Mouse (Mus musculus) heart, postnatal 10 days (tissue): ENCODE data around the gene Scgb1c1. TPM values are rescaled to one million over a fixed set of nuclear protein-coding genes. Genes with fewer than 3 reads are reported as not detected.
A peak's percentile ranks its signal among the peaks of the same experiment; 100 is the strongest.
"Not testable (repeated sequence)": the region's sequence is repeated elsewhere in the genome, so short reads cannot be mapped to it uniquely, and the experiment has no call there.

ENCODE experiments used
- DNase-seq, 2 experiments: peaks; one replicate each; pipeline ENCODE4 v3.0.0; 2021
- intact Hi-C: fragments of 180-260 bp; cut with DNase I; formaldehyde crosslinking; loops from one replicate; pipeline ENCODE4 v1.15.1; 2025
- total RNA-seq, 2 experiments: library from RNA; stranded (reverse); gene quantifications; 2 replicates each; pipeline ENCODE4 v1.2.3; 2021

Scgb1c1 gene
- total RNA-seq, 2 experiments from 2014 or later, result 19.6 to 23.6 TPM

DNA sequence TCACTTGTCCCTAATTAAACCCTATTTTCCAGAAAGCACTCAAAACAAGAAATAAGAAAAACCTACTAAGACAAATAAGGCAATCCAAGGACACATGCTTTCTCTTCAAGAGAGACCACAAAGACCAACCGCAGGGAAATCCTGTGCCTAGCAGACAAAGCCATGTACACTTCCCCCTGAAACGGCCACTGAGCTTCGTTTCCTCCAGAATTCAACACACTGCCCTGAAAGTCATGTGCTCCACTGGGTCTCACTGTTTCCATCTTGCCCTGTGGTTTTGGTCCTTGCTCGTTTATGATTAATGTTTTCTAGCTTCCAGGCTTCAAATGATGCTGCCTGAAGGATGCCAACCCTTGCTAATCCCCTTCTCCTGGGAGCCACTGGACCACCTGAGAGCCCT is 28.9 kb downstream of the Scgb1c1 start:
- intact Hi-C loops, result no loop called here
- no peak for DNase-seq

DNA sequence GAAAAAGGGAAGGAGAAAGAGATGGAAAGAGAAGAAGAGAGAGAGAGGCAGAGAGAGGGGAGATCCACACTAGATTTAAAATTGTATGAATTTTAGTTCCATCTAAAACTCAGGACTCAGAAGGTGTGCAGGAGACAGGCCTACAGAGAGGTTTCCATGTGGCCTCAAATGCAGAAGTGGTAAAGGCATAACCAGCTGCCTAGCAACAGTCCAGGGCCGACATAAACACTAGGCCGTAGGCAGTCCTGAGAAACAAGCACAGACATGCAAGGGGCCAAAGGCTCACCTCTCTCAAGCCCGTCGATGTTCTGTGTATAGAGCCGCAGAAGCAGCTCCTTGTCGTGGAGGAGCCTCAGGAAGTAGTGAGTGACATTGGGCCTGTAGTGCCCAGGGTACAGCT is 32.0 kb downstream of the Scgb1c1 start:
- intact Hi-C loops, result no loop called here
- no peak for DNase-seq

DNA sequence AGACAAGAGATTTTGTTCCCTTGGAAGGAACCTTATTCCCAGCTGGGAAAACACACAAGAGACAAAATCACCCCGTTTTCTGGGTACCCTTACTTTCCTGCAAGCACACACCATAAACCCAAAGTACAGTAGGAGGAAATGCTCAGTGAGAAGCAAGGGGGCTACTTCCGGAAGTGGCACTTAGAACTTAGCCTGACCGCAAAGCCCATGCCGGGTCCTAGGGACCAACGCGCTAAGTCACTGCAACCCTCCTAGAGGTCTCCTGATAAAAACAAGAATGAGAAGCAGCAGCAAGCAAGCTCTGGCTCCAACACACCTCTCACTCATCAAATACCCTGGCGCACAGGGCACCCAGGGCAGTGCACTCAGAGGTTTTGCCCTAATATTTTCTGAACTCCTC is 34.0 kb downstream of the Scgb1c1 start:
- DNase-seq, result no peak

DNA sequence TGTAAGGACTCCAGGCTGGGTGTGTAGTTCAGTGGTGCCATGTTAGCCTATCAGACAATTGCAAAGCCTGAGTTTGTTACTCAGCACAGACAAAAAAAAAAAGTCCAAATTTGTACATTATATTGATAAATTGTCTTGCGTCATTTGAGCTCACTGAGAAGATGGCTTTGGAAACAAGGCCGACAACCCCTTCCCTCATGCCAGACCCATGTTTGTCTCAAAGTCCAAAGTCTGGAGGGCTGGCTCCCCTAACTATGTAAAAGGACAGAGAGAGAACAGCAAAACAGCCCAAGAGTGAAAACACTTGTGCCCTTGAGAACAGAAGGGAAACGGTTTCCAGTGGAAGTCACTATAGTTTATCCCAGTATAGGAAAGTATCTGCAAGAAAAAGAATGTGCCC is 35.1 kb downstream of the Scgb1c1 start:
- intact Hi-C loops, result no loop called here
- no peak for DNase-seq

More for the DNA sequence above, 34.0 kb downstream of the Scgb1c1 start:
- intact Hi-C loops, result no loop called here

DNA sequence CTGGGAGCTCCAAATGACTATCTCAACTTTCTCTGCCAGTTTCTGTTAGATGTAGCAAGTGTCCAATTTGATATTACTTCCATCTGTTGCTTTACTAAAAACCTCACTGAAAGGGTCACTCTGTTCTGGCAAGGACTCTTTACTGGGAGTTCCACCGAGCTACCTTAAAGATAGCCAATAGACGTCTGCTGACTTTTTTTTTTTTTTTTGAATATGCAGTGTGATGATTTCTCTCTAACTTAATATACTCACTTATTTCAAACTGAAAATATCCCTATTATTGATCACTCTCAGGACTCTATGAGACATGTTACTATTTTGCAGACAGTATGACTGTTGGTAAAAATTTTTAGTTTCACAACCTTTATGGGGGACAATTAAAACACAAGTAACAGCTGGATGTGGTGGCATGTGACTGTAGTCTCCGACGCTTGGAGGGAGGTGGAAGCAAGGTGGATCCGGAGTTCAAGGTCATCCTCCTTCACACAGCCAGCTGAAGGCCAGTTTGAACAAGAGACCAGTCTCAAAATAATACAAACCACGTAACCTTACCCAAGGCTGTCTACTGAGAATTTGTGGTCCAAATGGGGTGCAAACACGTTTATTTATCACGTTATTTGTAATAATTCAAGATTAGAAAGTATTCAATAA is 35.6 kb downstream of the Scgb1c1 start:
- intact Hi-C loops, result loop anchor here (1.0 kb wide), 1 partner anchor 24 kb away; the partner anchor contains the start of gene Bet1l
- DNase-seq, result peak in 1 of 2 experiments; percentile 25

DNA sequence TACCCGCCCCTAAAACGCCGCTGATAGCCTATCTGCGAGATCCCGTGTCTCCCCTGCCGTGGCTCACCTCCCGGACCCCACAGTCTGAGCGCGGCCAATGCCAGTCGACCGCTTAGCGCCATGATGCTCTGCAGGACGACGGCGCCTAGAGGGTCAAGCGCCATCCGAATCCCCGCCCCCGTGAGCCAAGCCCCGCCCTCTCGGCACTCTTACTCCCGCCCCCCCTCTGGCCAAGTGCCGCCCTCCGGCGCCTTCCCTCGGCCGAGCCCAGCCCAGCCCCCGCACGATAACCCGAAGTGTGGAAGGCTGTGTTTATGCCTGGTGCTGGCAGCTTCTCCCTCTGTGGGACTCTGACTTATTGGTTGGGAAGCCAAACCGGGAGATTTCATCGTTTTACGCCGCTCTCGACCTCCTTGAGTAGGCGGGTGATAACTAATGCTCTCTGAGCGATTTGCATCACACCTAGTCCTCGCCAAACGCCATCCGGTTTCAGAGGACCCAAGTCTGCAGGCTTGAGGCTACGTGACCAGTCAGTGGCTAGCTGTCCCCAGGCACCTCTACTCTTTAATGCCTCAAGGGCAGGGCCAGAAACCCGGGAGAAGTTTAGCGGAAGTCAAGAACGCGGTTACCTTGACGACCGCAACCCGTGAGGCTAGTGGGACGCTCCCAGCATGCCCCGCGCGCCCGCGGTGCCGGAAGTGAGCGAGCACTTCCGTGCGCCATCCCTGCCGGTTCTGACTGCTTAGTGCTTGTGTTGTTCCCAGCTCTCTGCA is 36.5 kb downstream of the Scgb1c1 start, which contains the start of the genes Psmd13 and Sirt3:
Gene Psmd13, plus strand, starts transcription at position 273 of the 773 bp plus-strand sequence.
Gene Sirt3, minus strand, starts transcription at position 614 of the 773 bp plus-strand sequence.
- intact Hi-C loops, result loop anchor here (1.0 kb wide), 1 partner anchor 25 kb away; the partner anchor contains the start of gene Bet1l
- peak; percentile 96 for DNase-seq

DNA sequence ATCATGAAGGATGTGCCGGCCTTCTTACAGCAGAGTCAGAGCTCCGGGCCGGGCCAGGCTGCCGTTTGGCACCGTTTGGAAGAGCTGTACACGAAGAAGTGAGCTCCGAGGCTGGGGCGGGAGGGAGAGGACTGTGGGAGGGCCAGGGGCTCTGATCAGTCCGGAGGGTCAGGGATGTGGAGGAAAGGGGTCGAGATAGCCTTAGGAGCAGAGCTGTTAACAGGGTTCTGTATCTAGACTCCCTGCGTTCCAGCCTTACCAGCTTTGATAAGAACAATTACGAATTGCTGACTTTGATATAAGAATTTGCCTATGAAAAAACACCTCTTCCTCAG is 37.1 kb downstream of the Scgb1c1 start:
- no peak for DNase-seq
- intact Hi-C loops, result no loop called here

DNA sequence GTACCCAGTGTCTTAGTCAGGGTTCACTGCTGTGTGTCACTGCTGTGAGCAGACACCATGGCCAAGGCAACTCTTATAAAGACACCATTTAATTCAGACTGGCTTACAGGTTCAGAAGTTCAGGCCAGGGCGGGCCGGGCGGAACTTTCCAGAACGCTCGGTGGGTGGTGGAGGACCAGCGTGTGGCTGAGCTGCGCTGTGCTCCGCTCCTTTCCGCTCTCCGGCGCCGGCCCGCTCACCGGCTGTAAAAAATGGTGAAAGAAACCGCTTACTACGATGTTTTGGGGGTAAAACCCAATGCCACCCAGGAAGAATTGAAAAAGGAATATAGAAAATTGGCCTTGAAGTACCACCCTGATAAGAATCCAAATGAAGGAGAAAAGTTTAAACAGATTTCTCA is 45.3 kb downstream of the Scgb1c1 start:
- intact Hi-C loops, DNase-seq: not testable (repeated sequence)

DNA sequence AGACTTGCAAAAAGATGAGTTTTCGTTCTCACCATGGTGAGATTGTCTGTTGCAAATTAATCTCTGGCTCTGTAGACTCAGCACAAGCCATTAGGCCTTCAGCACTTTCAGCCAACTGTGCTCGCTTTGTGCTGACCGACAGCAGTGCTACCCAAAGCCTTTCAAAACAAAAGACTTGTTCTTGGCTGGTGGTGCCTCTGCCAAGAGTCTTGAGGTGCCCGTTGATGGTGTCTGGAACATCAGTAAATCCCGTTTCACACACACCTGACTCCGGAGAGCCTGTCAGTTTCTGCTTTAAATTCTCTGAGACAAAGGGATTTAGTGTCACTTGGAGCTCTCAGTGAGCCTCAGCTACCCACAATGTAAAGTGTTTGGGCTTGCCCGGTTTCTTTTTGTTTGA is 48.7 kb downstream of the Scgb1c1 start:
- no peak for DNase-seq
- intact Hi-C loops, result no loop called here

DNA sequence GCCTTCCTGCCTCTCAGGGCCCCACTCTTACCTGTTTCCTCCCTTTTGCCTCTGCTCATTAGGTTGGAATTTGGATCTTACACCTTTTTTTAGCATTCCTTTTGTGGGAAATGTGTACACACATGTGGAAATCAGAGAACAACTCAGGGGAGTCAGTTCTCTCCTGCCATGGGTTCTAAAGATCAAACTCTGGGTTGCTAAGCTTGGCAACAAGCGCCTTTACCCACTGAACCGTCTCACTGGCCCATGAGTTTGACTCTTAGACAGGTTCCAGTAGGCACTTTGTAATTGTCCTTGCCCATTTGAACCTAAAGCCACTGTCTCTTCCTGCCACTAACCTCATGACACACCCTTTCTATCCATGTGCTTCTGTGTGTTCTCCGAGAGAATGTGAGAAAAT is 49.3 kb downstream of the Scgb1c1 start:
- intact Hi-C loops, result no loop called here
- DNase-seq, result no peak

Other genes with a start within 250 kb of the Scgb1c1 start
- gene Olfr46, start 244.3 kb upstream of the Scgb1c1 start, total RNA-seq, result not detected
- not detected for gene Olfr61, start 216.6 kb upstream of the Scgb1c1 start, total RNA-seq
- gene Olfr53, start 199.1 kb upstream of the Scgb1c1 start, total RNA-seq, result not detected
- not detected for gene Olfr539, start 185.6 kb upstream of the Scgb1c1 start, total RNA-seq
- not detected for gene Olfr45, start 163.6 kb upstream of the Scgb1c1 start, total RNA-seq
- gene Olfr541, start 148.3 kb upstream of the Scgb1c1 start, total RNA-seq, result not detected
- under 1 TPM; 0.24 to 0.47 TPM for gene Cyp2e1, start 81.8 kb upstream of the Scgb1c1 start, total RNA-seq
- gene Syce1, start 57.7 kb upstream of the Scgb1c1 start, total RNA-seq, result not detected
- under 1 TPM; 0.45 to 0.47 TPM for gene Zfp941, start 23.4 kb upstream of the Scgb1c1 start, total RNA-seq
- gene Urah, start 10.5 kb upstream of the Scgb1c1 start, total RNA-seq, result not detected
- not detected for gene Odf3, start 2.3 kb downstream of the Scgb1c1 start, total RNA-seq
- not detected for gene Gm45785, start 10.8 kb downstream of the Scgb1c1 start, total RNA-seq
- 10 to 100 TPM; 27.0 to 29.8 TPM for gene Ric8a, start 11.4 kb downstream of the Scgb1c1 start, total RNA-seq
- 10 to 100 TPM; 13.1 to 15.9 TPM for gene Bet1l, start 12.0 kb downstream of the Scgb1c1 start, total RNA-seq
- gene Psmd13, start 36.4 kb downstream of the Scgb1c1 start, total RNA-seq, result 100 to 1,000 TPM; 111 to 114 TPM
- gene Sirt3, start 36.8 kb downstream of the Scgb1c1 start, total RNA-seq, result 10 to 100 TPM; 53.4 to 58.2 TPM
- 1,000 to 10,000 TPM; 1,771 to 1,883 TPM for gene Cox8b, start 54.9 kb downstream of the Scgb1c1 start, total RNA-seq
- not detected for gene Nlrp6, start 75.4 kb downstream of the Scgb1c1 start, total RNA-seq
- 1 to 10 TPM; 7.7 to 8.6 TPM for gene Pgghg, start 95.8 kb downstream of the Scgb1c1 start, total RNA-seq
- 1 to 10 TPM in 1 of 2 experiments, not detected in 1; 1.1 TPM for gene Ifitm5, start 104.7 kb downstream of the Scgb1c1 start, total RNA-seq
- gene Gm45717, start 110.4 kb downstream of the Scgb1c1 start, total RNA-seq, result not detected
- gene Ifitm2, start 110.4 kb downstream of the Scgb1c1 start, total RNA-seq, result 100 to 1,000 TPM; 168 to 187 TPM
- 1 to 10 TPM; 2.4 to 3.8 TPM for gene Ifitm1, start 121.7 kb downstream of the Scgb1c1 start, total RNA-seq
- gene Ifitm3, start 165.2 kb downstream of the Scgb1c1 start, total RNA-seq, result 100 to 1,000 TPM; 104 to 117 TPM
- gene Ifitm6, start 172.4 kb downstream of the Scgb1c1 start, total RNA-seq, result under 1 TPM in 1 of 2 experiments, not detected in 1; 0.69 TPM
- not detected for gene Gm17387, start 183.6 kb downstream of the Scgb1c1 start, total RNA-seq
- under 1 TPM in 1 of 2 experiments, not detected in 1; 0.22 TPM for gene B4galnt4, start 215.6 kb downstream of the Scgb1c1 start, total RNA-seq
- under 1 TPM in 1 of 2 experiments, not detected in 1; 0.24 TPM for gene Pkp3, start 232.7 kb downstream of the Scgb1c1 start, total RNA-seq